Mouse (Mus musculus): ENCODE measurements around the gene Zer1.

- TF ChIP-seq CTCF (IDR thresholded peaks at IDR 0.05; ENCODE audit: extremely low read depth, insufficient read length, insufficient replicate concordance, low read depth, low read length) (no peak), POLR2A (IDR thresholded peaks at IDR 0.05; ENCODE audit: low read depth, low read length) (no peak)
Observed at GRCm38 (mm10) chr2:30171997-30172382, 47.6 kb upstream of the Zer1 start.
